Mouse (Mus musculus) ovary, adult 10 weeks (tissue): ENCODE data around the gene Npy1r. TPM values are rescaled to one million over a fixed set of nuclear protein-coding genes. Genes with fewer than 3 reads are reported as not detected.

Experiments
- polyA plus RNA-seq: library from polyadenylated mRNA; stranded (reverse); fragments of 350-450 nt; fragmentation: Illumina TruSeq; extraction: RNeasy Lipid Tissue Mini Kit (QIAGEN cat#74804); gene quantifications from one replicate; pipeline ENCODE4 v1.2.3, GENCODE M21; 2014

The Npy1r gene
- polyA plus RNA-seq, result 17.3 TPM

DNA sequence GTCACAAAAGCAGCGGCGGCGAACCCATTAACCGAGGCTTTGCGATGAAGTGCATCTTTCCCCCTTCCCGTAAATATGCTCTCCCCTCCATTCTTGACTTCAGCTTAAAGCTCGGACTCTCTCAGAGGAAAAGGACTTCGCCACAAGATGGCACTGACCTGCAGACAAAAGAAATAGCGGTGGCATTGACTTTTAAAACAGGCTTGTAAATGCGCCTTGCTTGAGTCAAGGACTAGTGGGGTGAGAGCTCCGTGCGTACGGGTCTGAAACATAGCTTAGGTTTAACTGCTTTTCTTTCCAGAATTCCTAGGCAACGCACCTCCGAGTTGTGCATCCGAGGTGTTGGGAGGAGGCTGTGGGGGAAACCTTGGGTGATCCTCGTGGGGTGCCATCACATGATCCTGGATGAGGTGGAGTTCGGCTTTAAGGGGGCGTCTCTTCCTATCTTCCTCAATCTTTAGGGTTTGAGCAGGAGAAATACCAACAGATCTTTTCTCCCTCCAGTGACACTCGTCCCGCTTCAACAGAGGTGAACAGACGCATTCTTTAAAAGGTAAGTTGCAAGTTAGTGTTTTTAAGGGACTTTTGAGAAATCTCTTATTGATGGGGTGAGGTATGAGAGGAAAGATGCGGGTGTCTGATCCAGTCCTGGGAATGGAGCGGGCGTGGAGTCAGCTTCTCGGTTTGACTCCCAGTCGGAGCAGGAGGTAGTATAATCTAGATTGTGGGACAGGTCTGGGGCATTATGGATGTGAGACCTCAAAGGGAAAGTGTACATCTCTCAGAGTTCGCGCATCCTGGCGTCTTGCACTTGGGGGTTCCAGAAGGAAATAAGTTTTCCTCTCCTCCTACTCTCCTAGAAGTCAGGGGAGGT, at the start of gene Npy1r:
Npy1r (plus strand) TSS at position 223 of the 874 bp plus-strand sequence.

DNA sequence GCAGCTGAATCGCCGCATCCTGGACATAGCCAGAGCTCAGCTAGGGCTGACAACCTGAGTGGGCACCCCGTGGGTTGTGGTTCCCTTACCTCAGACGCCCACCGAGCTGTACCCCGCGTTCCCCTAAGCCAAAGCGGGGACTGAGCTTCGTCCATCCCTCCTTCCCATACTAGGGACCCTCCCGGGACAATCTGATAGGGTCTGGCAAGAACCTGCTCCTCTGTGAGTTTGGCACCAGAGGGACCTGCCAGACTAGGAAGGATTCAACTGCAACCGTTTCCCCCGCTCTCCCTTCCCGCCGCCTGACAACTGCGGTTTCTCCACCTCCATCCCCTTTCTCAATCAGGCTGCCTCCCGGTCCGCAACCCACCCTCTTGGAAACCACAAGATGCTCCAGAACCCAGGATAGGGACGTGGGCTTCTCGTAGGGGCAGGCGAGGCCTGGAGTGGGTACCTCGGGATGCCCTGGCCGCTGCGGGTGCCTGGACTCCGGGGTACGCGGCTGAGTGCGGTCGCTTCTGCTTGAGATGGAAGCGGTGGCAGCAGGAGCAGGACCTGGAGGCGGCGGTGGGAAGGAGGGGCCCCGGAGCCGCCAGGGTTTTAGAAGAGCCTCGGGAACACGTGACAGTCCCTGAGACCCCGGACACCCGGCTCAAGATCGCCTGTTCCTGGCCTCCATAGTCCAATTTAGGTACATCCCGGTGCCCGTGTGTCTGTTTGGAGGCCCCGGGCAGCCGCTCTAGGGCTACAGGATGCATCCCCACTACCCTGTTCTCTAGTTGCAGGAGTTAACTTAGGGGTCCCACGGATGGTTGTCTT, 9.3 kb upstream of the Npy1r start, which contains the start of gene Npy5r:
Npy5r (minus strand) TSS at position 618 of the 819 bp plus-strand sequence.

Other genes starting within 250 kb of the Npy1r start
- 16.5 TPM for gene Tma16, start 210.7 kb upstream of the Npy1r start, polyA plus RNA-seq
- 0.51 TPM for gene Tktl2, start 185.4 kb upstream of the Npy1r start, polyA plus RNA-seq
- gene Npy5r, start 9.1 kb upstream of the Npy1r start, polyA plus RNA-seq, result not detected
- gene Naf1, start 163.0 kb downstream of the Npy1r start, polyA plus RNA-seq, result 80.9 TPM